Mouse (Mus musculus) ES-E14 (cell line): Measurements from ENCODE around the gene Stard7. TPM values are rescaled to one million over a fixed set of nuclear protein-coding genes. Genes with fewer than 3 reads are reported as not detected.

ENCODE experiments used
- DNase-seq: peaks from one replicate; pipeline ENCODE4 v3.0.0-alpha.2; 2013; ENCODE audit warnings: low read depth, low spot score
- H3K27ac ChIP-seq: 2 replicates; pipeline ENCODE4 v1.5.1; 2012; ENCODE audit warnings: low read depth, mild to moderate bottlenecking, low read length, moderate library complexity, mixed read lengths; ENCODE audit not compliant: poor library complexity, insufficient read depth, severe bottlenecking
- H3K36me3 ChIP-seq: 2 replicates; pipeline ENCODE4 v1.6.1; 2012; ENCODE audit warnings: mild to moderate bottlenecking, low read length, moderate library complexity, mixed read lengths; ENCODE audit not compliant: control insufficient read depth, poor library complexity, insufficient read depth, severe bottlenecking
- H3K4me1 ChIP-seq, 2 experiments: fragments of 150-350 bp in 1 of 2; sonication (generic) in 1 of 2; 2 replicates each; pipeline ENCODE4 v1.6.1; 2012; ENCODE audit warnings: low read length in 2 of 2, mild to moderate bottlenecking in 1 of 2, mixed read lengths in 1 of 2; ENCODE audit not compliant: control insufficient read depth in 2 of 2, insufficient read depth in 2 of 2, poor library complexity in 1 of 2
- H3K4me3 ChIP-seq, 2 experiments: fragments of 150-350 bp in 1 of 2; sonication (generic) in 1 of 2; 2 replicates each; pipeline ENCODE4 v1.5.1; 2012; ENCODE audit warnings: low read length in 2 of 2, low read depth in 1 of 2, mild to moderate bottlenecking in 1 of 2, mixed read lengths in 1 of 2; ENCODE audit not compliant: insufficient read depth in 1 of 2, poor library complexity in 1 of 2, severe bottlenecking in 1 of 2
- H3K9ac ChIP-seq: 2 replicates; pipeline ENCODE4 v1.6.1; 2012; ENCODE audit warnings: low read depth, mild to moderate bottlenecking, low read length, mixed read lengths; ENCODE audit not compliant: poor library complexity, insufficient read depth, severe bottlenecking
- H3K9me3 ChIP-seq: fragments of 150-350 bp; sonication (generic); 2 replicates; pipeline ENCODE4 v1.6.1; 2012; ENCODE audit warnings: low read depth, mild to moderate bottlenecking, low read length; ENCODE audit not compliant: control insufficient read depth, insufficient read depth
- CHD2 ChIP-seq: IDR thresholded peaks from 2 replicates; pipeline ENCODE4 v1.6.1; 2014; ENCODE audit warnings: mild to moderate bottlenecking, low read depth, low read length, inconsistent platforms
- HCFC1 ChIP-seq: IDR thresholded peaks from 2 replicates; pipeline ENCODE4 v1.6.1; 2012; ENCODE audit warnings: low read length, inconsistent platforms, borderline replicate concordance; ENCODE audit not compliant: insufficient read depth
- MAFK ChIP-seq: IDR thresholded peaks from 2 replicates; pipeline ENCODE4 v1.6.1; 2014; ENCODE audit warnings: mild to moderate bottlenecking, low read depth, low read length, inconsistent platforms; ENCODE audit not compliant: insufficient read depth
- ZC3H11A ChIP-seq: IDR thresholded peaks from 2 replicates; pipeline ENCODE4 v1.6.1; 2012; ENCODE audit warnings: low read depth, mild to moderate bottlenecking, inconsistent platforms, low read length, borderline replicate concordance
- ZNF384 ChIP-seq: IDR thresholded peaks from 2 replicates; pipeline ENCODE4 v1.6.1; 2012; ENCODE audit warnings: low read depth, low read length, inconsistent platforms
- in situ Hi-C, 2 experiments: fragments of 600-800 bp; cut with MboI; formaldehyde crosslinking; loops; one replicate each; pipeline ENCODE4 v1.15.1; 2025; ENCODE audit warnings: low sequenced_read_pairs in 2 of 2, inconsistent platforms in 1 of 2; ENCODE audit not compliant: unreplicated experiment in 2 of 2
- total RNA-seq: library from RNA; depleted of rRNA; stranded (reverse); fragments of 300-350 nt; gene quantifications from 2 replicates; pipeline ENCODE4 v1.2.3, GENCODE M21; 2012

Stard7 gene
- total RNA-seq, 1 experiment, result 40.7 TPM

GRCm38 (mm10) chr2:127335078-127335541, 65.1 kb downstream of the Stard7 start:
- Histone ChIP-seq H3K4me3 (peak overlapping the region in 1 of 2 experiments; percentile 52; a peak in 2 of 4 replicates), H3K4me1 (0 out of 4 replicates have a peak, but pooled peaks cover 0 to 2% of the 10 kb centered on the region in 2 experiments), H3K9me3 (no peaks in the 10 kb centered on the region), H3K27ac (no peak overlapping the region), H3K9ac (no peak overlapping the region), H3K36me3 (no peaks in the 10 kb centered on the region)
- DNase-seq, result no peak
- in situ Hi-C loops, result no loop called here
- TF ChIP-seq HCFC1 (no peak), ZNF384 (no peak), MAFK (no peak), ZC3H11A (no peak), CHD2 (no peak)

GRCm38 (mm10) chr2:127335767-127336496, 65.9 kb downstream of the Stard7 start, which contains the start of gene Dusp2:
TSS of gene Dusp2 (plus strand) at chr2:127336159.
- Histone ChIP-seq H3K9ac (peak within 1 kb of the TSS; percentile 72), H3K4me3 (peak within 1 kb of the TSS; percentile 72 to 77), H3K9me3 (no peaks in the 10 kb centered on the region), H3K36me3 (no peaks in the 10 kb centered on the region), H3K4me1 (0 out of 4 replicates have a peak, but pooled peaks cover 0 to 2% of the 10 kb centered on the region in 2 experiments), H3K27ac (no peak within 1 kb of the TSS)
- no peak for DNase-seq
- TF ChIP-seq CHD2, result no peak
- no peak for TF ChIP-seq ZC3H11A
- TF ChIP-seq ZNF384, result no peak
- no peak for TF ChIP-seq HCFC1
- TF ChIP-seq MAFK, result no peak
- in situ Hi-C loops, result no loop called here

GRCm38 (mm10) chr2:127336497-127336832, 66.4 kb downstream of the Stard7 start:
- H3K27ac ChIP-seq, result no peak overlapping the region
- DNase-seq, result no peak
- TF ChIP-seq CHD2 (no peak), ZNF384 (no peak), ZC3H11A (no peak), MAFK (no peak), HCFC1 (no peak)
- in situ Hi-C loops, result no loop called here
- H3K4me3 ChIP-seq, result peak overlapping the region; percentile 72 to 77
- H3K9me3 ChIP-seq, result no peaks in the 10 kb centered on the region
- H3K9ac ChIP-seq, result peak overlapping the region; percentile 72
- no peaks in the 10 kb centered on the region for H3K36me3 ChIP-seq
- H3K4me1 ChIP-seq, result 0 out of 4 replicates have a peak, but pooled peaks cover 0 to 2% of the 10 kb centered on the region in 2 experiments

- Histone ChIP-seq H3K4me3 (peak overlapping the region; percentile 72 to 77), H3K9ac (no peak overlapping the region), H3K27ac (no peak overlapping the region), H3K4me1 (0 out of 4 replicates have a peak, but pooled peaks cover 0 to 2% of the 10 kb centered on the region in 2 experiments), H3K9me3 (no peaks in the 10 kb centered on the region), H3K36me3 (no peaks in the 10 kb centered on the region)
- in situ Hi-C loops, result no loop called here
- TF ChIP-seq ZNF384 (no peak), ZC3H11A (no peak), HCFC1 (no peak), CHD2 (no peak), MAFK (no peak)
- no peak for DNase-seq
Measured at GRCm38 (mm10) chr2:127336885-127337284, 66.9 kb downstream of the Stard7 start.
